Mouse (Mus musculus): ENCODE results near the gene Npas3. TPM values are rescaled to one million over a fixed set of nuclear protein-coding genes. Genes with fewer than 3 reads are reported as not detected.
A peak's percentile ranks its signal among the peaks of the same experiment; 100 is the strongest.

Gene Npas3
- polyA plus RNA-seq, 1 experiment from 2014 or later = 2.2 TPM

GRCm38 (mm10) chr12:53810081-53810480 is 561.6 kb downstream of the Npas3 start:
- Histone ChIP-seq H3K4me3 (no peak overlapping the region), H3K27ac (replicated peaks) (no peak overlapping the region), H3K36me3 (replicated peaks) (no peaks in the 10 kb centered on the region), H3K27me3 (replicated peaks; ENCODE audit: low read depth, poor library complexity, severe bottlenecking) (no peaks in the 10 kb centered on the region), H3K4me1 (peaks cover 20% of the 10 kb centered on the region), H3K9me3 (no peaks in the 10 kb centered on the region)
- no peak for DNase-seq (ENCODE audit: low spot score)
- 91% methylated on average over 2 of the region's 2 CpGs for WGBS

- peaks cover 20% of the 10 kb centered on the region for H3K4me1 ChIP-seq
- H3K36me3 ChIP-seq (replicated peaks) = no peaks in the 10 kb centered on the region
- no peaks in the 10 kb centered on the region for H3K9me3 ChIP-seq
- no peak overlapping the region for H3K4me3 ChIP-seq
- DNase-seq (ENCODE audit: low spot score) = no peak
- 84% methylated on average over 7 of the region's 7 CpGs for WGBS
- H3K27ac ChIP-seq (replicated peaks) = no peak overlapping the region
- H3K27me3 ChIP-seq (replicated peaks; ENCODE audit: low read depth, poor library complexity, severe bottlenecking) = no peaks in the 10 kb centered on the region
These were observed 565.8 kb downstream of the Npas3 start for GRCm38 (mm10) chr12:53814291-53814690.

GRCm38 (mm10) chr12:53819982-53820381 is 571.5 kb downstream of the Npas3 start:
- no peaks in the 10 kb centered on the region for H3K27me3 ChIP-seq (replicated peaks; ENCODE audit: low read depth, poor library complexity, severe bottlenecking)
- no peaks in the 10 kb centered on the region for H3K36me3 ChIP-seq (replicated peaks)
- 95% methylated on average over 4 of the region's 4 CpGs for WGBS
- no peak overlapping the region for H3K4me3 ChIP-seq
- H3K4me1 ChIP-seq = 0 out of 2 replicates have a peak, but pooled peaks cover 3% of the 10 kb centered on the region
- H3K27ac ChIP-seq (replicated peaks) = no peak overlapping the region
- DNase-seq (ENCODE audit: low spot score) = no peak
- H3K9me3 ChIP-seq = no peaks in the 10 kb centered on the region

GRCm38 (mm10) chr12:53822881-53823280 is 574.4 kb downstream of the Npas3 start:
- Histone ChIP-seq H3K4me3 (no peak overlapping the region), H3K4me1 (peaks cover 30% of the 10 kb centered on the region), H3K27ac (replicated peaks) (no peak overlapping the region), H3K36me3 (replicated peaks) (no peaks in the 10 kb centered on the region), H3K27me3 (replicated peaks; ENCODE audit: low read depth, poor library complexity, severe bottlenecking) (no peaks in the 10 kb centered on the region), H3K9me3 (no peaks in the 10 kb centered on the region)
- WGBS = 71% methylated on average over 4 of the region's 4 CpGs
- no peak for DNase-seq (ENCODE audit: low spot score)

GRCm38 (mm10) chr12:53825251-53825650 is 576.8 kb downstream of the Npas3 start:
- H3K36me3 ChIP-seq (replicated peaks) = no peaks in the 10 kb centered on the region
- H3K4me3 ChIP-seq = no peak overlapping the region
- no peak for DNase-seq (ENCODE audit: low spot score)
- H3K9me3 ChIP-seq = no peaks in the 10 kb centered on the region
- no peaks in the 10 kb centered on the region for H3K27me3 ChIP-seq (replicated peaks; ENCODE audit: low read depth, poor library complexity, severe bottlenecking)
- peaks cover 31% of the 10 kb centered on the region for H3K4me1 ChIP-seq
- H3K27ac ChIP-seq (replicated peaks) = peak overlapping the region; percentile 51; the same call in 1 of the 2 replicates

GRCm38 (mm10) chr12:53825898-53826605 is 577.6 kb downstream of the Npas3 start:
- no peaks in the 10 kb centered on the region for H3K36me3 ChIP-seq (replicated peaks)
- H3K4me1 ChIP-seq = peaks cover 31% of the 10 kb centered on the region
- no peaks in the 10 kb centered on the region for H3K27me3 ChIP-seq (replicated peaks; ENCODE audit: low read depth, poor library complexity, severe bottlenecking)
- no peak for DNase-seq (ENCODE audit: low spot score)
- no peak overlapping the region for H3K4me3 ChIP-seq
- WGBS = 59% methylated on average over 12 of the region's 12 CpGs
- H3K27ac ChIP-seq (replicated peaks) = peak overlapping the region; percentile 48
- no peaks in the 10 kb centered on the region for H3K9me3 ChIP-seq

GRCm38 (mm10) chr12:53826812-53827211 is 578.3 kb downstream of the Npas3 start:
- Histone ChIP-seq H3K27ac (replicated peaks) (no peak overlapping the region; the same call in 1 of the 2 replicates), H3K4me3 (no peak overlapping the region), H3K9me3 (no peaks in the 10 kb centered on the region), H3K4me1 (peaks cover 37% of the 10 kb centered on the region), H3K27me3 (replicated peaks; ENCODE audit: low read depth, poor library complexity, severe bottlenecking) (no peaks in the 10 kb centered on the region), H3K36me3 (replicated peaks) (no peaks in the 10 kb centered on the region)
- DNase-seq (ENCODE audit: low spot score) = no peak
- 73% methylated on average over 3 of the region's 3 CpGs for WGBS

- no peak for DNase-seq (ENCODE audit: low spot score)
- 54% methylated on average over 6 of the region's 6 CpGs for WGBS
- Histone ChIP-seq H3K27me3 (replicated peaks; ENCODE audit: low read depth, poor library complexity, severe bottlenecking) (no peaks in the 10 kb centered on the region), H3K27ac (replicated peaks) (peak overlapping the region; percentile 44; the same call in 1 of the 2 replicates), H3K4me3 (no peak overlapping the region), H3K9me3 (no peaks in the 10 kb centered on the region), H3K36me3 (replicated peaks) (no peaks in the 10 kb centered on the region), H3K4me1 (peaks cover 21% of the 10 kb centered on the region)
These were observed 584.1 kb downstream of the Npas3 start for GRCm38 (mm10) chr12:53832590-53832989.

GRCm38 (mm10) chr12:53833348-53833747 is 584.9 kb downstream of the Npas3 start:
- H3K36me3 ChIP-seq (replicated peaks) = no peaks in the 10 kb centered on the region
- H3K4me1 ChIP-seq = peaks cover 25% of the 10 kb centered on the region
- H3K4me3 ChIP-seq = no peak overlapping the region
- H3K9me3 ChIP-seq = no peaks in the 10 kb centered on the region
- H3K27ac ChIP-seq (replicated peaks) = no peak overlapping the region
- DNase-seq (ENCODE audit: low spot score) = no peak
- no peaks in the 10 kb centered on the region for H3K27me3 ChIP-seq (replicated peaks; ENCODE audit: low read depth, poor library complexity, severe bottlenecking)
- WGBS = 91% methylated on average over 2 of the region's 2 CpGs

GRCm38 (mm10) chr12:53836031-53836790 is 587.7 kb downstream of the Npas3 start:
- DNase-seq (ENCODE audit: low spot score) = no peak
- WGBS = 82% methylated on average over 27 of the region's 27 CpGs
- peaks cover 32% of the 10 kb centered on the region for H3K4me1 ChIP-seq
- H3K27ac ChIP-seq (replicated peaks) = no peak overlapping the region
- no peaks in the 10 kb centered on the region for H3K9me3 ChIP-seq
- H3K27me3 ChIP-seq (replicated peaks; ENCODE audit: low read depth, poor library complexity, severe bottlenecking) = no peaks in the 10 kb centered on the region
- no peaks in the 10 kb centered on the region for H3K36me3 ChIP-seq (replicated peaks)
- H3K4me3 ChIP-seq = no peak overlapping the region

- Histone ChIP-seq H3K4me1 (peaks cover 21% of the 10 kb centered on the region), H3K27me3 (replicated peaks; ENCODE audit: low read depth, poor library complexity, severe bottlenecking) (no peaks in the 10 kb centered on the region), H3K4me3 (no peak overlapping the region), H3K9me3 (no peaks in the 10 kb centered on the region), H3K36me3 (replicated peaks) (no peaks in the 10 kb centered on the region), H3K27ac (replicated peaks) (no peak overlapping the region)
- DNase-seq (ENCODE audit: low spot score) = no peak
- WGBS = 82% methylated on average over 15 of the region's 15 CpGs
These were observed 588.9 kb downstream of the Npas3 start for GRCm38 (mm10) chr12:53837408-53837807.

GRCm38 (mm10) chr12:53838541-53838940 is 590.1 kb downstream of the Npas3 start:
- no peaks in the 10 kb centered on the region for H3K36me3 ChIP-seq (replicated peaks)
- WGBS = 37% methylated on average over 7 of the region's 7 CpGs
- DNase-seq (ENCODE audit: low spot score) = no peak
- no peak overlapping the region for H3K4me3 ChIP-seq
- H3K9me3 ChIP-seq = no peaks in the 10 kb centered on the region
- H3K27me3 ChIP-seq (replicated peaks; ENCODE audit: low read depth, poor library complexity, severe bottlenecking) = no peaks in the 10 kb centered on the region
- no peak overlapping the region for H3K27ac ChIP-seq (replicated peaks)
- peaks cover 17% of the 10 kb centered on the region for H3K4me1 ChIP-seq

Data from embryonic facial prominence, embryonic 10.5 days (tissue).